Mouse (Mus musculus) MN1 (cell line): ENCODE measurements around the gene Crisp4.
A peak's percentile ranks its signal among the peaks of the same experiment; 100 is the strongest.

Experiments
- DNase-seq: peaks from one replicate; pipeline ENCODE4 v3.0.0-alpha.2; 2016; ENCODE audit warnings: low spot score

Crisp4 gene

GRCm38 (mm10) chr1:18145802-18146201 lies at the start of gene Crisp4:
Crisp4 (minus strand) TSS chr1:18145902.
- no peak for DNase-seq

GRCm38 (mm10) chr1:18191719-18192118 lies 46.0 kb upstream of the Crisp4 start:
- no peak for DNase-seq

GRCm38 (mm10) chr1:18190714-18191712 lies 45.3 kb upstream of the Crisp4 start:
- DNase-seq: no peak

- DNase-seq: no peak
Observed at GRCm38 (mm10) chr1:18181167-18181566, 35.5 kb upstream of the Crisp4 start.

- no peak for DNase-seq
Observed at GRCm38 (mm10) chr1:18170573-18170972, 24.9 kb upstream of the Crisp4 start.

- no peak for DNase-seq
Observed at GRCm38 (mm10) chr1:18168261-18168660, 22.6 kb upstream of the Crisp4 start.

- DNase-seq: no peak
Observed at GRCm38 (mm10) chr1:18159082-18159481, 13.4 kb upstream of the Crisp4 start.

- DNase-seq: no peak
Observed at GRCm38 (mm10) chr1:18148211-18148610, 2.5 kb upstream of the Crisp4 start.

- DNase-seq: no peak
Observed at GRCm38 (mm10) chr1:18131691-18132090, 14.0 kb downstream of the Crisp4 start.

GRCm38 (mm10) chr1:18129983-18130382 lies 15.7 kb downstream of the Crisp4 start:
- DNase-seq: no peak

GRCm38 (mm10) chr1:18106720-18107355 lies 38.9 kb downstream of the Crisp4 start:
- peak; percentile 20 for DNase-seq

- DNase-seq: no peak
Observed at GRCm38 (mm10) chr1:18105866-18106529, 39.7 kb downstream of the Crisp4 start.

- DNase-seq: no peak
Observed at GRCm38 (mm10) chr1:18105029-18105865, 40.5 kb downstream of the Crisp4 start.
